Mouse (Mus musculus): ENCODE data around the gene Kif21b. TPM values are rescaled to one million over a fixed set of nuclear protein-coding genes. Genes with fewer than 3 reads are reported as not detected.

Gene Kif21b
- total and polyA plus RNA-seq, 3 experiments: 4.0 to 34.0 TPM; not detected in 1

- H3K79me2 ChIP-seq (ENCODE audit: control insufficient read depth, insufficient read depth, low read length, poor library complexity): no peaks in the 10 kb centered on the region
- H3K27ac ChIP-seq (ENCODE audit: control insufficient read depth, low read depth, low read length): no peak overlapping the region
- H3K9me3 ChIP-seq (replicated peaks; ENCODE audit: insufficient read depth, low read length): no peaks in the 10 kb centered on the region
- H3K4me1 ChIP-seq (ENCODE audit: control insufficient read depth in 1 of 2, insufficient read depth in 2 of 2, low read length in 2 of 2): peaks cover 22 to 34% of the 10 kb centered on the region in 2 experiments
- H3K4me3 ChIP-seq (ENCODE audit: control insufficient read depth in 1 of 2, insufficient read depth in 1 of 2, low read depth in 2 of 2, low read length in 2 of 2): no peak overlapping the region
- H3K27me3 ChIP-seq (ENCODE audit: control insufficient read depth in 1 of 2, insufficient read depth in 2 of 2, low read length in 2 of 2): no peaks in the 10 kb centered on the region
- TF ChIP-seq TAL1 (IDR thresholded peaks at IDR 0.05; ENCODE audit: low read length): no peak
- no peak for TF ChIP-seq ELF1 (IDR thresholded peaks at IDR 0.05; ENCODE audit: low read depth, low read length)
- no peak for TF ChIP-seq USF2 (IDR thresholded peaks at IDR 0.05; ENCODE audit: borderline replicate concordance in 1 of 2, insufficient read depth in 1 of 2, low read depth in 1 of 2, low read length in 2 of 2)
- no peak for TF ChIP-seq ZC3H11A (IDR thresholded peaks at IDR 0.05; ENCODE audit: low read depth, low read length)
- no peak for TF ChIP-seq USF1 (IDR thresholded peaks at IDR 0.05; ENCODE audit: low read depth, low read length)
- no peak for TF ChIP-seq NELFE (IDR thresholded peaks at IDR 0.05; ENCODE audit: low read depth, low read length)
- TF ChIP-seq CHD2 (IDR thresholded peaks at IDR 0.05; ENCODE audit: low read length): no peak
- TF ChIP-seq POLR2A (IDR thresholded peaks at IDR 0.05; ENCODE audit: control insufficient read depth in 1 of 2, insufficient read depth in 1 of 2, low read depth in 1 of 2, low read length in 2 of 2, poor library complexity in 1 of 2): no peak
- no peak for TF ChIP-seq TBP (IDR thresholded peaks at IDR 0.05; ENCODE audit: low read depth, low read length)
- TF ChIP-seq SIN3A (IDR thresholded peaks at IDR 0.05; ENCODE audit: low read length): no peak
- TF ChIP-seq NRF1 (IDR thresholded peaks at IDR 0.05; ENCODE audit: insufficient read depth, low read depth, low read length, poor library complexity, severe bottlenecking): no peak
- no peak for TF ChIP-seq EP300 (IDR thresholded peaks at IDR 0.05; ENCODE audit: low read depth in 1 of 2, low read length in 2 of 2)
- no peak overlapping the region for H3K9ac ChIP-seq (ENCODE audit: control insufficient read depth, low read depth, low read length, poor library complexity, severe bottlenecking)
- no peak for DNase-seq (ENCODE audit: low read depth, low spot score)
- peaks cover 0 to 22% of the 10 kb centered on the region in 2 experiments; a peak in 3 of 4 replicates for H3K36me3 ChIP-seq (ENCODE audit: control insufficient read depth in 1 of 2, insufficient read depth in 2 of 2, low read length in 2 of 2)
These were observed 45.9 kb downstream of the Kif21b start for GRCm38 (mm10) chr1:136177085-136177484.

- peak; percentile 83 for DNase-seq (ENCODE audit: low read depth, low spot score)
- Histone ChIP-seq H3K4me3 (ENCODE audit: control insufficient read depth in 1 of 2, insufficient read depth in 1 of 2, low read depth in 2 of 2, low read length in 2 of 2) (peak overlapping the region; percentile 9 to 16; a peak in 3 of 4 replicates), H3K9me3 (replicated peaks; ENCODE audit: insufficient read depth, low read length) (no peaks in the 10 kb centered on the region), H3K79me2 (ENCODE audit: control insufficient read depth, insufficient read depth, low read length, poor library complexity) (no peaks in the 10 kb centered on the region), H3K4me1 (ENCODE audit: control insufficient read depth in 1 of 2, insufficient read depth in 2 of 2, low read length in 2 of 2) (peaks cover 22 to 34% of the 10 kb centered on the region in 2 experiments), H3K27me3 (ENCODE audit: control insufficient read depth in 1 of 2, insufficient read depth in 2 of 2, low read length in 2 of 2) (no peaks in the 10 kb centered on the region), H3K27ac (ENCODE audit: control insufficient read depth, low read depth, low read length) (peak overlapping the region; percentile 76), H3K9ac (ENCODE audit: control insufficient read depth, low read depth, low read length, poor library complexity, severe bottlenecking) (peak overlapping the region; percentile 47), H3K36me3 (ENCODE audit: control insufficient read depth in 1 of 2, insufficient read depth in 2 of 2, low read length in 2 of 2) (peaks cover 0 to 22% of the 10 kb centered on the region in 2 experiments; a peak in 2 of 4 replicates)
- no peak for TF ChIP-seq MXI1 (IDR thresholded peaks at IDR 0.05; ENCODE audit: low read depth, low read length)
- no peak for TF ChIP-seq MEF2A (IDR thresholded peaks at IDR 0.05; ENCODE audit: extremely low read depth, insufficient replicate concordance, low read depth, low read length, poor library complexity, severe bottlenecking)
- TF ChIP-seq TAL1 (IDR thresholded peaks at IDR 0.05; ENCODE audit: low read length): no peak
- no peak for TF ChIP-seq ZMIZ1 (IDR thresholded peaks at IDR 0.05; ENCODE audit: low read depth, low read length)
- TF ChIP-seq ETS1 (IDR thresholded peaks at IDR 0.05; ENCODE audit: low read depth, low read length): peak; percentile 67
- TF ChIP-seq ZKSCAN1 (IDR thresholded peaks at IDR 0.05; ENCODE audit: low read depth, low read length): no peak
- TF ChIP-seq POLR2AphosphoS2 (IDR thresholded peaks at IDR 0.05; ENCODE audit: low read length): no peak
- peak in 1 of 2 experiments; percentile 87; a peak in 3 of 4 replicates for TF ChIP-seq EP300 (IDR thresholded peaks at IDR 0.05; ENCODE audit: low read depth in 1 of 2, low read length in 2 of 2)
- no peak for TF ChIP-seq CHD1 (IDR thresholded peaks at IDR 0.05; ENCODE audit: low read depth, low read length)
- TF ChIP-seq HCFC1 (IDR thresholded peaks at IDR 0.05; ENCODE audit: low read depth, low read length): 0 out of 2 replicates have a peak, but pooled peaks have one; percentile 22
- peak; percentile 41; the same call in 1 of the 2 replicates for TF ChIP-seq SIN3A (IDR thresholded peaks at IDR 0.05; ENCODE audit: low read length)
- TF ChIP-seq USF1 (IDR thresholded peaks at IDR 0.05; ENCODE audit: low read depth, low read length): no peak
- no peak for TF ChIP-seq MAFK (IDR thresholded peaks at IDR 0.05; ENCODE audit: borderline replicate concordance, low read depth, low read length)
- no peak for TF ChIP-seq MAX (IDR thresholded peaks at IDR 0.05; ENCODE audit: low read length)
- TF ChIP-seq TBP (IDR thresholded peaks at IDR 0.05; ENCODE audit: low read depth, low read length): no peak
- TF ChIP-seq CHD2 (IDR thresholded peaks at IDR 0.05; ENCODE audit: low read length): no peak
- no peak for TF ChIP-seq RAD21 (IDR thresholded peaks at IDR 0.05; ENCODE audit: low read depth, low read length)
- TF ChIP-seq JUND (IDR thresholded peaks at IDR 0.05; ENCODE audit: low read depth, low read length): no peak
- peak; percentile 76 for TF ChIP-seq MYB (IDR thresholded peaks at IDR 0.05; ENCODE audit: low read depth, low read length)
- TF ChIP-seq ZNF384 (IDR thresholded peaks at IDR 0.05; ENCODE audit: low read depth, low read length): no peak
- TF ChIP-seq ZC3H11A (IDR thresholded peaks at IDR 0.05; ENCODE audit: low read depth, low read length): no peak
- no peak for TF ChIP-seq POLR2AphosphoS5 (IDR thresholded peaks at IDR 0.05; ENCODE audit: borderline replicate concordance, low read depth, low read length)
- no peak for TF ChIP-seq UBTF (IDR thresholded peaks at IDR 0.05; ENCODE audit: borderline replicate concordance, insufficient read depth, low read depth, low read length)
- no peak for TF ChIP-seq KAT2A (conservative IDR thresholded peaks at IDR 0.05; ENCODE audit: low read depth, low read length)
- no peak for TF ChIP-seq MYC (IDR thresholded peaks at IDR 0.05; ENCODE audit: low read depth, low read length)
These were observed 47.6 kb downstream of the Kif21b start for GRCm38 (mm10) chr1:136178741-136179140.
